Mouse (Mus musculus): Measurements from ENCODE around the gene Sema4a.

Sema4a gene

DNA sequence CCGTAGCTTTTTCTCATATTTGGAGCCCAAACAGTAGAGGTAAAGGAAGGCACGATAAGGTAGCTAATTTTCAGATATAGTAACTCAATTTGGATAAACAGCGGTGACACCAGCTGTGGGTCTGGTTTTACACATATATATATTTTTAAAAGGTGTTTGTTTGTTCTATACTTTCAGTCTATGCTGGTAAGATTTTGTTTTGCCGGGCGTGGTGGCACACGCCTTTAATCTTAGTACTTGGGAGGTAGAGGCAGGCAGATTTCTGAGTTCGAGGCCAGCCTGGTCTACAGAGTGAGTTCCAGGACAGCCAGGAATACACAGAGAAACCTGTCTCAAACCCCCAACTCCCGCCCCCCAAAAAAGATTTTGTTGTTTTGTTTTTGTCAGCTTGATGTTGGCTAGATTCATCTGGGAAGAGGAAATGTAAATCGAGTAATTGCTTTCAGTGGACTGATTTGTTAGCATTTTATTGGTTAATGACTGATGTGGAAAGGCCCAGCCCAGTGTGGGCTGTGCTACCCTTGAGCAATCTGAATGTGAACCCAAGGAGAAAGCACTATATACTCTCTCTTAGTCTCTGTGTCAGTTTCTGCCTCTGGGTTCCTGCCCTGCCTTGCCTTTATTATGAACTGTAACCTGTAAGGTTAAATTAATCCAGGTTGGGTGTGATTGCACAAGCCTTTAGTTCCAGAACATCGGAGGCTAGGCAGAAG, 35.1 kb downstream of the Sema4a start:
- DNase-seq (ENCODE audit: low spot score): no peak

DNA sequence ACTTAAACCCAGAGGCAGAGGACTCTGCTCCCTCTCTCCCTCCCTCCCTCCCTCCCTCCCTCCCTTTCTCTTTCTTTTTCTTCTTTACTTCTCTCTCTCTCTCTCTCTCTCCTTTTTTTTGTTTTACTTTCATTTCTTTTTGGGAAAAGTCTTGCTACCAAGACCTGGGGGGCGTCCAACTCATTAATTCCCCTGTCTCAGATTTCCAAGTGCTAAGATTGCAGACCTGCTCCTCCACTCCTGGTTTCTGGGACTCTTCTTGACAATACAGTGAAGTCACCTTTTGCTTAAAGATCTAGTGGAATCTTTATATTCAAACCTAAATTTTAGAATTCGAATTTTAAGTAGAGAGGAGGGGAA, 35.7 kb downstream of the Sema4a start:
- DNase-seq (ENCODE audit: low spot score): no peak

DNA sequence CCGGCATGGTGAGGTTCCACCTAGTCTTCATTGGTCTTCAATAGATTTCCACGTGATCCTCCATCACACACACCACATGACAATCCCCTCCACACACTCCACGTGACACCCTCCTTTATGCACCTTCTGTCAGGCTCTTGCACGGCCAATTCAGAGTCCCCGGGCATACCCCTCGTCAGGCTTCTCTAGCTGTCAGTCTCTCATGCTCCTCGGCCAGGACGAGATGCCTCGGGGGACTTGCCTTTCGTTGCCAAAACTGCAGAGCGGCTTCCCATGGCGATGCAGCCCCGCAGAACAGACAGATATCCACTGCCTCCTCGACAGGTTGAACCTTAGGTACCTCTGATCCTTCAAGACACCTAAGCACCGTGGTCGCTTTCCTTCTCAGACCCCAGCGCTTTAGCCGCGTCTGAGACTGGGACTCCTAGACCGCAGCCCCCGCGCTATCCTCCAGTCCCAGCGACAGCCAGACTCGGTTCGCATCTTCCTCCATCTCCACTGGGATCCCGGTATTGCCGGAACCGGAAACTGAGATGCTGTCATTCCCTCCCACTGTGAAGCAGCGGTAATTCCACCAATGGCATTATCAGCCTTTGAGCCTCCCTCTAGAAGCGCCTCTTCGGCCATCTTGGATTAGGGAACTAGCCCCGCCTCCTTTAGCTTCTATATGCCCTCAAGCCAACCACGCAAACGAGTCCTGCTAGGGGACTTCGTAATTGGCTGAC, 36.2 kb downstream of the Sema4a start, which contains the start of gene Slc25a44:
Slc25a44 (minus strand) TSS at position 535 of the 725 bp plus-strand sequence.
- peak; percentile 86 for DNase-seq (ENCODE audit: low spot score)

DNA sequence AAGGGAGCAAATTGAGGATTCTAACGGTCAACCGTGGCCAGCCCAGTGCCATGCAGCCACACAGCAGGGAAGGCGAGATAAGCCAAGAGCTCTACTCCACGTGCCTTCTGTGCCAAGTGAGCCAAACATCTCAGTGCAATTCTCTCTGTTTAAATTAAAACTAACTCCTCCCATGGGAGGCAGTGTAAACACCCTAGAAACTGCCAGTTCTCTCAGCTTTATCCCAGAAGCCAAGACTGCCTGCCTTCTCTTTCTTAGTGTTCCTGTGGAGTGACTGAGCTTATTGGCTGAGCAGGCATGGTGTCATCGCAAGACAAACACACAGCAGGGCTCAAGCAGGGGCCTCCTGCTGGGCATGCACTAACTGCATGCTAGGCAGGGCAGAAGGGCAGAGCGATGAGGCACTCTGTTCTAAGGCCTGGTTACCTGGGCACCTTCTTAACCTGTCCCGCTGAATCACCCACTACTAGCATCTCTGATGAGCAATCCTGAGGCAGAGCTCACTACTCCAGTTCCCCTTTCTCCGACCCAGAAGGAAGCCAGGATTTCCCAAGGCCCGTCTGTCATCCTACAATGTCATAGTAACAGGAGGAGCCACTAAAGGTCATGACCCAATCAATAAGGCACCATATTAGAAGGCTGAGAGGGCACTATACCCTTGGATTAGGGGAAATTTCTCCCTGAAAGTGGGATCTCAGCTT, 38.8 kb downstream of the Sema4a start:
- DNase-seq (ENCODE audit: low spot score): no peak

DNA sequence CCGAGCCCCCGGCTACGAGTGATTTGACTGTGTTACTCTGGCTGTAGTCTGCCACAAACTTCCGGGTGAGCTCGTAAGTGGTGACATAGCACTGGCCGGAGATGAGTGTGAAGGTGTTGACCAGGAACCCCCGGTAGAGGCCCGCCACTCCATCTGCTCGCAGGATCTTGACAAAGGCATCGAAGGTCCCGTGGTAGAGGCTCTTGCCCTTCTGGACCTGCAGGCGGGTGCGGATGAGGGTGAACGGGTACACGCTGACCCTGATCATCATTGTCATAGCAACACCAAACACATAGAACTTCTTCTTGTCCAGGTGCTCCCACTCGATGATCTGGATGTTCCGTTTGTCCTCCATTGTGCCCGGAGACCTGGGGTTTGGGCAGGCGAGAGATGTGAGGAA, 40.2 kb downstream of the Sema4a start:
- no peak for DNase-seq (ENCODE audit: low spot score)

DNA sequence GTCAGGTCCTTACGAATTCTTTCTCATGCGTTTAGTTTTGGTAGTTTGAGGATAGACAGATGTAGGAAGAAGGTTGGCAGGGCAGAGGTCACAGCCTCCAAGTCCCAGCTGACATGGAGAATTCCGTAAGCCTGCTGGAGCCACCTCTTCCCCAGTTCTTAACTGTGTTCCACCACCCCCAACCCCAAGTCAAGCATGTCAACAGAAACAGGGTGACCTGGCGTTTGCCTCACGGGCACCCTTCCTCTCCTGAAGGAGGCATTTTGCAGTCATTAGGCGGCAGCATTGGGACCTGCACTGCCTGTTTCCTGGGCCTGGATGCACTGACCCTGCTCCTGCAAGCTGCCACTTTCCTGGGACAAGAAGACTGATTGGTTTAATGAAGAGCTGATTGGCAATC, 43.0 kb downstream of the Sema4a start:
- DNase-seq (ENCODE audit: low spot score): no peak

DNA sequence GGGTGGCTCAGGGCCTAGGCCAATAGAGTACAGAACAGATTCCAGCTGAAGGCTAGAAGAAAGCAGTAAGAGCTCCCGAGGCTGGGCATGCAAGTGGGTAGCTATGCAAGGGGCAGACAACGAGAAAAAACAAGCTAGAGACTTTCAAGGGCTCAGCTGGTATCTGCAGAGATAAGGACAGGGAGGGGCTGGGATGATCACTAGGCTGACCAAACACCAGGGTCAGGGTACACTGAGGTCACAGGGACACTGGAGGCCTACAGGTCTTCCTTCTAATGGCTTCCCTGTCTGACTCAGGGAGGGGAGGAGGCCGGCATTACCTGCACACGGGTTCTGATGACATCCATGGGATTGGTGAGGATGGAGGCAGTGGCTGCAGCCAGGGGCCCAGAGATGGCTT, 45.3 kb downstream of the Sema4a start:
- DNase-seq (ENCODE audit: low spot score): no peak

DNA sequence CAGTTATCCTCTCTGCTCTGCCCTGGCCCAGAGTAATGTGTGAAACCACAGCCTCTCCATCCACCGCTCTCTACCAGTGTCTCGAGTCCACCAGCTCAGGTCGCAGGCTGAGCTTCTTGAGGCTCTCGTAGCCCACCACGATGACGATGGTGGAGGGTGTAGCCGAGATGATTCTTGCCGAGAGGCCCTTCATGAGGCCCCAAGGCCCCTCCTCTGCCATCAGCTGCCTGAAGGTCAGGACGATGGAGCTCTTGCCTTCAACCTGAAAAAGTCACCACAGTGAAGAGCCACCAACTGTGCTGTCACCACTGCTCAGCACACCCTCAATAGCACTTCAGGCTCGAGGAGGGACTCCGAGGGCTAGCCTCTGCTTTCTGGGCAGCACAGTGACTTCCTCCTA, 48.3 kb downstream of the Sema4a start:
- DNase-seq (ENCODE audit: low spot score): no peak

DNA sequence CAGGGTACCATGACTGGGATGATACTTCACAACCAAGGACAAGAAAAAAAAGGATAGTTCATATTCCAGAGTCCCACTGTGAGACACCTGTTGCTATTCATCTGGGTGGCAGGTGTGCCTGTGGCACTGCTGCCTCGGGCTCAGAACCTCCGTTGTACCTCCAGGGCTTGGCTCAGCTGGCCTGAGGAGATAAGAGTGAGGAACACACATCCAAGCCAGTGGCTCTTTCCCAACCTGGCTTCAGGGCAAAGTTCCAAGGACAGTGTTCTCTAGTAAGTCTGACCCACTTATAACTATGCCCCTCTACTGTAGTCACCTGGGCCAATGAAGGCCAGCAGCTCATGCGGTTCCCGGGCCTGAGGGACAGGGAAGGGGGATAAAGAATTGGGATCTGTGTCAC, 49.3 kb downstream of the Sema4a start:
- no peak for DNase-seq (ENCODE audit: low spot score)

DNA sequence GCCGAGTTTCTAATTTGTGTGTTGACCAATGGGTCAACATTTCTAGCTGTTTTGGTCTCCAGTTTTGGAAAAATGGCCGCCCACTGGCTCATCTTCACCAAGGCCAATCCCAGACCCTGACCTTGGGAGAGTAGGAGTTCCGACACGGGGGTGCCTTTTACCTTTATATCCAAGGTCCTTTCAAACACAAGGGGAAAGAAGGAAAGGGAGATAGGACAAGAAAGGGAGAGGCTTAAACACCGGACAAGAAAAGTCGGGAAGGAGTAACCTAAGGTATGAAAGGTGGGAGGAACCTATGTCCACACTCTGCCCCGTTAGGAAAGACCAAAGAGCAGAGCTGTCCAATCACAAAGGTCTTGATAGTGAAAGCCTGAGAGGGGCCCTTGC, 50.3 kb downstream of the Sema4a start:
- DNase-seq (ENCODE audit: low spot score): peak; percentile 25

DNA sequence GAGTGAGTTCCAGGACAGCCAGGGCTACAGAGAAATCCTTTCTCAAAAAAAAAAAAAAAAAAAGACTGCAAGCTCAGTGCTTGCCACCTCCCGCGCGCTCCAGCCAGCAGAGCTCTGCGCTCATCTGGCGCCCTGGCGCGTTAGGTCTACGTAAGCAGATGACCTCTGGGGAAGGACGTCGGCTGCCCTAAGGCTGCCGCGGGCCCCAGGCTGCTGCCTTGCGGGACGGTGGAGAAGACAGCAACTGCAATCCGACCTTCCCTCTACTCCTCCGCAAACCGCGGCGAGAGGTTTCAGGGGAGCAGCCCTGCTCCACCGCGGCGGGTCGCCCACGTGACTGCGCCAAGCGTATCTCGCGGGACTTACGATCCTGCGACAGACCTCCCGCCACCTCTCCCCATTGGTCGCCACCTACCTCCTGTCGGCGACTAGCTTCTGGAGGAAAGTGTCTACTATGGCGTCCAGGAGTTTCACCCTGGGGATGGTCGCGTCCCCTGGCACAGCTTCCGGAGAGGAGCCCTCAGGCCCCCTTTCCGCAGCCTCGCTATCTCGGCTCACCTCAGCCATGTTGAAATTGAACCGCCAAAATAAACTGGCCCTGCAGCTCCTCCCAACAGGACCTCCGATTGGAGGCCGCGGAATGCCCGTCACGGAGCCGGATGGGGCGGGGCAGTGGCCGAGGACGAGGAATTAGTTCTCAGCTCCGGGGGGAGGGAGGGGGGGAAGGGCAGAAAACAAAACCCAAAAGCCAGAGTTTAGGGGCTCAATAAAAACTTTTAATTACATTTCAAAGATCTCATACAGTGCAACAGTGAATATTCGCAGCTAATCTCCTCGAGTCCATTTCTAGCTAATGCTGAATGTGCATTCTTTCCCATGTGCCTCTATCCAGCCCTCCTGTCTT, 51.0 kb downstream of the Sema4a start, which contains the start of gene Pmf1:
Pmf1 (minus strand) TSS at position 591 of the 904 bp plus-strand sequence.
- DNase-seq (ENCODE audit: low spot score): peak; percentile 83

DNA sequence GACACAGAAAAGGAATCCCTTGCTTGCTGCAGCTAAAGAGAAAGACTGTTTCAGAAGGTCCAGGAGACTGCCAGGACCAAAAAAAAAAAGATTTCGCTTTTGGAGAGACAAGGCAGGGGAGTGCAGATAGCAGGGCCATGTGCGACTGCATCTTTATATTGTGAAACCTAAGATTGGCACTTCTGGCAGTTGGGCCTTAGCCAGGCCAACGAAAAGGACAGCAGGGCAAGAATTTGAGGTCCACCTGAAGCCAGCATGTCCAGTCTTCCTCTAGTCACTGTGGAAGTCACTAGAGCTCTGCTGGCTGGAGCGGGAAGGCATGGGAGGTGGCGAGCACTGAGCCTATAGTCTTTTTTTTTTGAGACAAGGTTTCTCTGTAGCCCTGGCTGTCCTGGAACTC, 52.0 kb downstream of the Sema4a start:
- DNase-seq (ENCODE audit: low spot score): peak; percentile 23

DNA sequence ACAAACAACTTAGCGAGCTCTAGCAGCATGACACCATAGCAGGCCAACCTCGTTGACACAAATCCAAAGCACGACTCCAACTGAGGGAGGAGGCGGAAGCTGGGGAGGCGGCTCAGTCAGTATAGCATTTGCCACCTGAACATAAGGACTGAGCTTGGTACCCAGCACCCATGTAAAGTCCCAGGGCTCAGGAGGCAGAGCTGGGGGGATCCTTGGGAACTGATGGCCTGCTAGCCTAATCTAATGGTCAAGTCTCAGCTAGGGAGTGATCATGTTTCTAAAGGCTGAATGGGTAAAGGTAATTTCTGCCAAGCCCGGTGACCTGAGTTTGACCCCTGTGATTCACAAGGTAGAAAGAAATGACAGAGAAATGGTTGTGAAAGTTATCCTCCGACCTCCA, 53.5 kb downstream of the Sema4a start:
- no peak for DNase-seq (ENCODE audit: low spot score)

DNA sequence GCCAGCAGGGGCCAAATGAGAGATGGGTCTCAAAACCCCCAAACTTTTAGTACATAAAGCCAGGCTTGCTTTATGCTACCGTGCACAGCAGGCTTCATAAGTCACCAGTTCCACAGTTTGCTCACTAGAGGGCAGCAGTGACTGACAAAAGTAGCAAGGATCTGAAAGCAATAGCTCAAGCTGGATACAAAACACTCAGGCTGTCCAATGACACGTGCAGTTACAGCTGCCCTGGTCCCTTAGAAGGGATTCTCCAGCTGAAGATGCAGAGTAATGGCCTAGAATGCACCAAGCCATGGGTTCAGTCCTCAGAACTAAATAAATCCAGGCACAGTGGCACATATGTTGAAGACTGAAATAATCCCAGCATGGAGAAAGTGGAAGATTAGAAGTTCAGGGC, 53.9 kb downstream of the Sema4a start:
- peak; percentile 58 for DNase-seq (ENCODE audit: low spot score)

DNA sequence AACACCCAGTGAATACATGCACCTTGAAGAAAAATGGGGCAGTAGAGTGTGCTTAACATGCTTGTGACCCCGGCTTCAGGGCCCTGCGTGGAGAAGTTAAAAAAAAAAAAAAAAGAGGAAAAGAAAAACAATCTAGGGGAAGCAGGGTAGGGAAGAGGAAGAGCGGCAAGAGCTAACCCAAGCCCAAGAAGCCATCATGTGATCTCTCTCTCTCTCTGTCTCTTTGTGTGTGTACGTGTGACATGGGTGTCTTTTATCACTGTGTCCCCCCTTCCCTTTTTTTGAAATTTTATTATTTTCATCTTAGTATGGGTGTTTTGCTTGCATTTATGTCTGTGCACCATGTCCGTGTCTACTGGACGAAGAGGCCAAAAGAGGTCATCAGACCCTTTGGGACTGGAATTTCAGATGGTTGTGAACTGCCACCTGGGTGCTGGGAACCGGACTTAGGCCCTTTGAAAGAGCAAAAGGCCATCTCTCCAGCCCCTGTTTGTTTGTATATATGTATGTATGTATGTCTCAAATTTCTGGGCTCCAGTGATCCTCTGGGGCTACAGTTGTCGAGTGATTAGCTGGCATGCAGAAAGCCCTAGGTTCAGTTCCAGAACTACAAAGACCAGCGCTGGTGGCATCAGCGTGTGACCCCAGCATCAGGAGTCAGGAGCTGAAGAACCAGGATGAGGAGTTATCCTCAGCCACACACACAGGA, 57.3 kb downstream of the Sema4a start:
- DNase-seq (ENCODE audit: low spot score): no peak

DNA sequence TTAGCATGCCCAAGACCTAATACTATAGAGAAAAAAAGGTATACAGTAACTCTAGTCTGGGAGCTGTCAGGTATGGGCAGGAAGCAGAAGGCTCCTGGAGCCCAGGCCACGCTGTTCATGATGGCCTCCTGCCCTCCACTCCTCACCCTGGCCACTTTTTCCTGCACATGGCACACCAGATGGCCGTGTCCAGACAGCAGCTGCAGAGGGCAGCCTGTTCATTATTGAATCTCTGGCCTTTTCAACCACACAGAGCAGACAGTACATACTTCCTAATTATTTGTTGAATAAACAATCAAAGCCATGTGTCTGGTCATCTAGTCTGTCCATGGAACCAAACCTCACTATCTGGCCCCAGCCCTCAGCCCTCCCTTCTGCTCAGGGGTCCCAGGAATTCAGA, 62.3 kb downstream of the Sema4a start:
- DNase-seq (ENCODE audit: low spot score): no peak

DNA sequence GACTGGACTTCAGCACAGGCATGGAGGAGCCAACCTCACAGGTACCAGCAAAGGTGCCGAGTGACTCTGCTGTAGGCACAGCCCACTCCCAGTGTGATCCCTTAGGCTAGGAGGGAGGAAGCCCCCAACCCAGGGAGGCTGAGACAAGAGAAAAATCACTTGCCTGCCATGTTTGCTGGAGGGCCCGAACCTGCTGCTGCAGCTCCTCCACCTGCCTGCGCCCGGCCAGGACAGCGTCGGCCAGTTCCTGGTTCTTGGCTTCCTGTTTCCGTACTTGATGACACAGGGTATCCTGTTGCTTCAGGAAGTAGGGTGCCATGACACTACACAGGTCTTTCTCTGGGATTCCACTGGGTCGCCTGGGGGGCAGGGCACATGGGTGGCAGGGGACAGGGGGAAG, 65.2 kb downstream of the Sema4a start:
- no peak for DNase-seq (ENCODE audit: low spot score)

DNA sequence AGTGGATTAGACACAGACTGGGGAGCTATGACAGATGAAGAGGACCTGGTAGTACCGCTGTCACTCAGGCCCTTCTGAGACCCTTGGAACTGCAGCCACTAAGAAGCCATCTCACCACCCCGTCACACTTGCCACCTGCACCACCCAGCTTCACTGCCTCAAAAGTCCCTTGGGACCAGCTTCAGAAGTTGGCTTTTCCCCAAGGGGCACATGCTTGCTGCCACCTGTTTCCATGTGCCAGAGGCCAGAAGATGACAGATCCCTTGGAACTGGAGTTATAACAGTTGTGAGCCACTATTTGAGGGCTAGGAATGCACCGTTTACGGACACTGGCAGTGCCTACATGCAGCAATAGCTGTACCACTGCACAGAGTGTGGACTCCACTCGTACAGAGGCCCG, 65.7 kb downstream of the Sema4a start:
- DNase-seq (ENCODE audit: low spot score): no peak

DNA sequence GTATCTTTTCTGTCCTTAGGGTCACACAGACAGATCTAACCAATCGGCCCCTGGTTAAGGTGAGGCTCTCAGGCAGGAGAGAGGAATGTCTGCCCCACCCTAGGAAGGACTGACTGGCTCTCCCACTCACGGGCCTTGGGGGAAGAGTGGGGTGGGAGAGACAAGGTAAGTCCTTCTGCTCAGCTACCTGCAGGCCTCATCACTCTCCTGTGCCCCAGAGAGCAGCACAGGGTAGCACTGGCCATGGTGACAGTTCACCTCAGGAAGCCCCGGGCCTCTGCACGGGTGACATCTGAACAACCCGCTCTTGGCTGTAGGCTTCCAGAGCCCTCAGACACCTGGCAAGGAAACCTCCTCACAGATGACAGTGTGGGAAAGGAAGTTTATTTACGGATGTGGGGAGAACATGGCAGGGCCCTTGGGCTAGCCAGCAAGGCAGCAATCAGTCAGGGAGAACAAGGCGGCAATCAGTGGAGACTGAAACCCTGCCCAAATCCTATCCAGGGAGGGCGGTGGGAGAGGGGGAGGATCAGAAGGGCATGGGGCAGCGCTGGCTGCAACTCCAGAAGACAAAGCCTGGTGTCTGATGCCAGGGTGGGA, 67.1 kb downstream of the Sema4a start:
- no peak for DNase-seq (ENCODE audit: low spot score)

Measured in ovary, postnatal 14 days (tissue).